Mouse (Mus musculus): ENCODE data around the gene Fam229b. TPM values are rescaled to one million over a fixed set of nuclear protein-coding genes. Genes with fewer than 3 reads are reported as not detected.
A peak's percentile ranks its signal among the peaks of the same experiment; 100 is the strongest.

Gene Fam229b
- 1 to 10 TPM; 2.9 to 3.9 TPM for total RNA-seq (2021)
- long read RNA-seq, experiment 1, partial matches to known transcripts = 0 of 2 reads
- long read RNA-seq, experiment 1, other reads (novel, unspliced or antisense) = 0 of 2 reads
- long read RNA-seq, experiment 2, partial matches to known transcripts = 0 of 3 reads
- long read RNA-seq, experiment 2, other reads (novel, unspliced or antisense) = 0 of 3 reads

- peak; percentile 92 for DNase-seq (ENCODE audit: low spot score)
Measured at GRCm38 (mm10) chr10:39133462-39134310, at the start of gene Fam229b, which contains the start of gene Tube1. Gene Fam229b, minus strand, starts transcription at chr10:39133914. Gene Tube1, plus strand, starts transcription at chr10:39133976.

- DNase-seq (ENCODE audit: low spot score) = no peak
Measured at GRCm38 (mm10) chr10:39176981-39177380, 43.3 kb upstream of the Fam229b start.

GRCm38 (mm10) chr10:39173077-39173476 is 39.4 kb upstream of the Fam229b start:
- DNase-seq (ENCODE audit: low spot score) = peak; percentile 32

- no peak for DNase-seq (ENCODE audit: low spot score)
Measured at GRCm38 (mm10) chr10:39172540-39172931, 38.8 kb upstream of the Fam229b start.

GRCm38 (mm10) chr10:39171603-39172539 is 38.2 kb upstream of the Fam229b start:
- peak; percentile 90 for DNase-seq (ENCODE audit: low spot score)

- peak; percentile 91 for DNase-seq (ENCODE audit: low spot score)
Measured at GRCm38 (mm10) chr10:39171134-39171533, 37.4 kb upstream of the Fam229b start.

GRCm38 (mm10) chr10:39170706-39171105 is 37.0 kb upstream of the Fam229b start:
- no peak for DNase-seq (ENCODE audit: low spot score)

GRCm38 (mm10) chr10:39170181-39170580 is 36.5 kb upstream of the Fam229b start:
- peak; percentile 68 for DNase-seq (ENCODE audit: low spot score)

GRCm38 (mm10) chr10:39169642-39170041 is 35.9 kb upstream of the Fam229b start:
- DNase-seq (ENCODE audit: low spot score) = no peak

- no peak for DNase-seq (ENCODE audit: low spot score)
Measured at GRCm38 (mm10) chr10:39167611-39168010, 33.9 kb upstream of the Fam229b start.

GRCm38 (mm10) chr10:39165632-39166115 is 32.0 kb upstream of the Fam229b start:
- peak; percentile 21 for DNase-seq (ENCODE audit: low spot score)

- DNase-seq (ENCODE audit: low spot score) = no peak
Measured at GRCm38 (mm10) chr10:39163694-39164093, 30.0 kb upstream of the Fam229b start, which contains the start of gene Ccn6. Gene Ccn6, minus strand, starts transcription at chr10:39163794.

GRCm38 (mm10) chr10:39162666-39163484 is 29.2 kb upstream of the Fam229b start:
- DNase-seq (ENCODE audit: low spot score) = peak; percentile 17

GRCm38 (mm10) chr10:39161406-39161805 is 27.7 kb upstream of the Fam229b start:
- no peak for DNase-seq (ENCODE audit: low spot score)

GRCm38 (mm10) chr10:39158306-39158705 is 24.6 kb upstream of the Fam229b start:
- no peak for DNase-seq (ENCODE audit: low spot score)

GRCm38 (mm10) chr10:39157321-39157720 is 23.6 kb upstream of the Fam229b start:
- DNase-seq (ENCODE audit: low spot score) = no peak

GRCm38 (mm10) chr10:39156719-39157118 is 23.0 kb upstream of the Fam229b start:
- no peak for DNase-seq (ENCODE audit: low spot score)

- no peak for DNase-seq (ENCODE audit: low spot score)
Measured at GRCm38 (mm10) chr10:39142216-39142615, 8.5 kb upstream of the Fam229b start.

GRCm38 (mm10) chr10:39141401-39141800 is 7.7 kb upstream of the Fam229b start:
- DNase-seq (ENCODE audit: low spot score) = no peak

GRCm38 (mm10) chr10:39140843-39141242 is 7.1 kb upstream of the Fam229b start:
- no peak for DNase-seq (ENCODE audit: low spot score)
